Mouse (Mus musculus): ENCODE results near the gene Tead3. TPM values are rescaled to one million over a fixed set of nuclear protein-coding genes. Genes with fewer than 3 reads are reported as not detected.

The Tead3 gene
- polyA plus RNA-seq, 1 experiment = 15.7 TPM

DNA sequence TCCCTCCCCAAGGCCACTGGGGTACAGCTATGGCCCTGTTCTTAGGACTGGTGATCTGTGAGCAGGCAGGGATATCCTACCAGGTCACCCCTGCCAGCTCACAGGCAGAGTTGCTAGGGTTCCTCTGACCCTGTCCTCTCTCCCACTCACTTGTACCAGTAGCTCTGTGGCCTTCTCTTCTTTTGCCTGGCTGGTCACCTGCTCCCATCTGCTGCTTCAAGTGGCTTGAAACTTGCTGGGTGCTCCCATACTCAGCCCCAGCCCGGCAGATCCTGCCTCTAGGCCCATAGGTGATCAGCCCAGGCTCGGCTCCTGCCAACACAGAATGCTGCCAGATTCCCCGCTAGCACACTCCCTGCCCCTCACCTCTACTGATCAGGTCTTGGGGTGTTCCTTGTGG lies 49.8 kb downstream of the Tead3 start:
- Histone ChIP-seq H3K27ac (ENCODE audit: insufficient read depth, low read depth, low read length) (no peak overlapping the region), H3K4me3 (ENCODE audit: insufficient read depth, low read depth, low read length) (no peak overlapping the region), H3K4me1 (ENCODE audit: control insufficient read depth, insufficient read depth, low read length) (no peaks in the 10 kb centered on the region), H3K27me3 (replicated peaks; ENCODE audit: control insufficient read depth, insufficient read depth, low read length) (no peaks in the 10 kb centered on the region), H3K36me3 (ENCODE audit: control insufficient read depth, insufficient read depth, low read length) (no peaks in the 10 kb centered on the region)
- no peak for TF ChIP-seq POLR2A (IDR thresholded peaks at IDR 0.05; ENCODE audit: low read depth, low read length)
- 66% methylated on average over 3 of the region's 3 CpGs for WGBS
- no peak for DNase-seq

DNA sequence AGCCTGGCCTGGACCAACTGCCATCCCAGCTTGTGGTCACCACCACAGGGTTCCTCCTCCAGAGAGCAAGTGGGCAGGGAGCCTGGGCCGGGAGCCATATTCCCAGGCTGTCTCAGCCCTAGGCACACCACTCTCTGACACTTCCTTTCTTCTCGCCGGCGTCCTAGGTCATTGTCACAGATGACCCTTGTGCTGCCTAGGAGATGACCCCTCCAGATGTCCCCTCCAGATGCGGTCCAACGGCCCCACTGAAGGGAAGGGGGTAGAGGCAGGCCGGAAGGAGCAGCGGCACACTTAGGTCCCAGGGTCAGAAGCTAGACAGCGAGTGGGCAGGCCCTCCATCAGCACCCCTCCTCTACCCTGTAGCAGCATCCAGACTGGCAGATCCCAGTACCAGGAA lies 50.3 kb downstream of the Tead3 start:
- TF ChIP-seq POLR2A (IDR thresholded peaks at IDR 0.05; ENCODE audit: low read depth, low read length) = no peak
- no peak for TF ChIP-seq CTCF (conservative IDR thresholded peaks at IDR 0.05; ENCODE audit: insufficient read depth, insufficient read length, low read depth, low read length)
- Histone ChIP-seq H3K4me3 (ENCODE audit: insufficient read depth, low read depth, low read length) (no peak overlapping the region), H3K27me3 (replicated peaks; ENCODE audit: control insufficient read depth, insufficient read depth, low read length) (no peaks in the 10 kb centered on the region), H3K4me1 (ENCODE audit: control insufficient read depth, insufficient read depth, low read length) (no peaks in the 10 kb centered on the region), H3K27ac (ENCODE audit: insufficient read depth, low read depth, low read length) (no peak overlapping the region), H3K36me3 (ENCODE audit: control insufficient read depth, insufficient read depth, low read length) (no peaks in the 10 kb centered on the region)
- 53% methylated on average over 9 of the region's 9 CpGs for WGBS
- no peak for DNase-seq

DNA sequence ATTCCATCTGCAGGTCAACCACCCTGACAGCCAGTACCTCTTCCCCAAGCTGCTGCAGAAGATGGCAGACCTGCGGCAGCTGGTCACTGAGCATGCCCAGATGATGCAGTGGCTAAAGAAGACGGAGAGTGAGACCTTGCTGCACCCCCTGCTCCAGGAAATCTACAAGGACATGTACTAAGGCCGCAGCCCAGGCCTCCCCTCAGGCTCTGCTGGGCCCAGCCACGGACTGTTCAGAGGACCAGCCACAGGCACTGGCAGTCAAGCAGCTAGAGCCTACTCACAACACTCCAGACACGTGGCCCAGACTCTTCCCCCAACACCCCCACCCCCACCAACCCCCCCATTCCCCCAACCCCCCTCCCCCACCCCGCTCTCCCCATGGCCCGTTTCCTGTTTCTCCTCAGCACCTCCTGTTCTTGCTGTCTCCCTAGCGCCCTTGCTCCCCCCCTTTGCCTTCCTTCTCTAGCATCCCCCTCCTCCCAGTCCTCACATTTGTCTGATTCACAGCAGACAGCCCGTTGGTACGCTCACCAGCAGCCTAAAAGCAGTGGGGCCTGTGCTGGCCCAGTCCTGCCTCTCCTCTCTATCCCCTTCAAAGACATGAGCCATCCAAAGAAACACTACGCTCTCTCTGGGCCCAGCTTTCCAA lies 50.8 kb downstream of the Tead3 start:
- WGBS = 56% methylated on average over 11 of the region's 11 CpGs
- no peak overlapping the region for H3K27ac ChIP-seq (ENCODE audit: insufficient read depth, low read depth, low read length)
- no peak for DNase-seq
- no peaks in the 10 kb centered on the region for H3K27me3 ChIP-seq (replicated peaks; ENCODE audit: control insufficient read depth, insufficient read depth, low read length)
- H3K36me3 ChIP-seq (ENCODE audit: control insufficient read depth, insufficient read depth, low read length) = no peaks in the 10 kb centered on the region
- TF ChIP-seq CTCF (conservative IDR thresholded peaks at IDR 0.05; ENCODE audit: insufficient read depth, insufficient read length, low read depth, low read length) (no peak), POLR2A (IDR thresholded peaks at IDR 0.05; ENCODE audit: low read depth, low read length) (no peak)
- no peaks in the 10 kb centered on the region for H3K4me1 ChIP-seq (ENCODE audit: control insufficient read depth, insufficient read depth, low read length)
- no peak overlapping the region for H3K4me3 ChIP-seq (ENCODE audit: insufficient read depth, low read depth, low read length)

DNA sequence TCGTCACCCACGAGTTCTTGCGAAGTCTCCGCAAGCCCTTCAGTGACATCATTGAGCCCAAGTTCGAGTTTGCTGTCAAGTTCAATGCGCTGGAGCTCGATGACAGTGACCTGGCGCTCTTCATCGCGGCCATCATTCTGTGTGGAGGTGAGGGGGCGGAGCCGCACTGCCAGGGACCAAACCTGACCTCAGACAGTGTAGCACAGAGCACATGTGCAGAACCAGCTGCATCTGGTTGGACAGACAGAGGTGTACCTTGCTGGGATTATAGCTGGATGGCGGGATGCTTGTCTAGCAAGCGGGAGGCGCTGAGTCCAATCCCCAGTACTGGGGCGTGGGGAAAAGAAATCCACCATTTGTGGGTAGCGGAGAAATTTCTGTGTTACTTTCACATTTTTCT lies 51.7 kb downstream of the Tead3 start:
- TF ChIP-seq CTCF (conservative IDR thresholded peaks at IDR 0.05; ENCODE audit: insufficient read depth, insufficient read length, low read depth, low read length) (no peak), POLR2A (IDR thresholded peaks at IDR 0.05; ENCODE audit: low read depth, low read length) (no peak)
- WGBS = 94% methylated on average over 17 of the region's 17 CpGs
- Histone ChIP-seq H3K27me3 (replicated peaks; ENCODE audit: control insufficient read depth, insufficient read depth, low read length) (no peaks in the 10 kb centered on the region), H3K27ac (ENCODE audit: insufficient read depth, low read depth, low read length) (no peak overlapping the region), H3K36me3 (ENCODE audit: control insufficient read depth, insufficient read depth, low read length) (no peaks in the 10 kb centered on the region), H3K4me1 (ENCODE audit: control insufficient read depth, insufficient read depth, low read length) (no peaks in the 10 kb centered on the region), H3K4me3 (ENCODE audit: insufficient read depth, low read depth, low read length) (no peak overlapping the region)
- DNase-seq = no peak

DNA sequence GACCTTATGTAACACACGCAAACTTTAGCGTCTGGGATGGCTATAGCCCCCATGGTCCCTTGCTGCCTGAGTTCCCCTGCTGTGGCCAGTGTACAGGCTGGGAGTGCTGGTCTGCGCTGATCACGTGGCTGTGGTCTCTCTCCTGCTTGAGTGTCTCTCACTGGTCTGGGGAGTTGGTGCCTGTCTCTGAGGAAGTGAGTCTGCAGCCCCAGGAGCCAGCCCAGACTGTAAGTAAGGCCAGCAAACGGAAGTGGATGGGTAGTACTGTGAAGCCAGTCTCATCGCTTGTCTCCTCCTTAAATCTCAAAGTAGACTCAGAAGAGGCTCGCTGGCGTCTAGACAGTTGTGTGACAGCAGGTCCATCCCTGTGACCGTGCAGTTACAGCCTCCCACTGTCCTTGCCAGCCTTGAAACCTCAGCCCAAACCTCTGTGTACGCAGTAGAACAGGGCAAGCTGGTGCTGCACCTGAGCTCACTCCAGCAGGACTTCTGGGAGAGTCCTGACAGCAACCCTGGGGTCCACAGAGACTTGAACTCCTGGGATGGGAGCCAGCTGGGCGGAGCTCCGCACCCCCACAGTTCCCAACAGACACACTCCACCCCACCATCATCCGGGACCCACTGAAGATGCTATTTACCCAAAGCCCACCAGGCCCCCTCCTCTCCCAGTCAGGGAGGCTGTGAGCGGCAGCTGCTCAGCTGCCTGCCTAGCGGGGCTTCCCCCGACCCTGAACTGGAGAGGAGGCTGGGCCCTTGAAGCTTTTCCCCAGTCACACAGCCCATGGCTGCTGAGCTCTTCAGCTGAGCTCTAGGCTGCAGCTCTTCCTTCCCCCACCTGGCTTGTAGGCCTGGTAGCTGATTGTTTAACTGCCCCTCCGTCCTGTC lies 55.9 kb downstream of the Tead3 start:
- H3K27ac ChIP-seq (ENCODE audit: insufficient read depth, low read depth, low read length) = no peak overlapping the region
- DNase-seq = no peak
- 79% methylated on average over 17 of the region's 17 CpGs for WGBS

DNA sequence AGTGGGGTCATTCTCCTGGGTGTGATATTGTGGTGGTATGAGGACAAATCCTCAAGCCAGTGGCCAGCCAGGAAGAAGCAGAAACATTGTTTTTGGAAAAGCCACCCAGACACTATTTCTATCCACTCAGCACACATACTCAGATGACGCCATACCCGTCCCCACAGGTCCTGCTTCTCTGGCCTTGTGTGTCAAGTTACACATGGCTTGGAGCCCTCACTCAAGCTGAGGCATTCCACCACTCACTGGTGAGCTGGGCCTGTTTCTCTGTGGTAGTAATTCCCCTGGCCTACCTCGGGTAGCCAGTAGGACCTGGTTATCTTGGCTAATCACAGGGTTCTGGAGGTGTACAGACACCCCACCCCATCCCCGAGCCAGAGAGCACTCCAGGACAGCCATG lies 56.9 kb downstream of the Tead3 start:
- no peak for DNase-seq
- Histone ChIP-seq H3K36me3 (ENCODE audit: control insufficient read depth, insufficient read depth, low read length) (no peaks in the 10 kb centered on the region), H3K27me3 (replicated peaks; ENCODE audit: control insufficient read depth, insufficient read depth, low read length) (no peaks in the 10 kb centered on the region), H3K4me3 (ENCODE audit: insufficient read depth, low read depth, low read length) (no peak overlapping the region), H3K27ac (ENCODE audit: insufficient read depth, low read depth, low read length) (no peak overlapping the region), H3K4me1 (ENCODE audit: control insufficient read depth, insufficient read depth, low read length) (peaks cover 6% of the 10 kb centered on the region; the same call in 1 of the 2 replicates)
- no peak for TF ChIP-seq POLR2A (IDR thresholded peaks at IDR 0.05; ENCODE audit: low read depth, low read length)
- no peak for TF ChIP-seq CTCF (conservative IDR thresholded peaks at IDR 0.05; ENCODE audit: insufficient read depth, insufficient read length, low read depth, low read length)
- WGBS = 79% methylated on average over 4 of the region's 4 CpGs

More for the DNA sequence above, 55.9 kb downstream of the Tead3 start:
- no peak for TF ChIP-seq POLR2A (IDR thresholded peaks at IDR 0.05; ENCODE audit: low read depth, low read length)
- no peak for TF ChIP-seq CTCF (conservative IDR thresholded peaks at IDR 0.05; ENCODE audit: insufficient read depth, insufficient read length, low read depth, low read length)
- Histone ChIP-seq H3K27me3 (replicated peaks; ENCODE audit: control insufficient read depth, insufficient read depth, low read length) (no peaks in the 10 kb centered on the region), H3K4me1 (ENCODE audit: control insufficient read depth, insufficient read depth, low read length) (peaks cover 6% of the 10 kb centered on the region; the same call in 1 of the 2 replicates), H3K4me3 (ENCODE audit: insufficient read depth, low read depth, low read length) (no peak overlapping the region), H3K36me3 (ENCODE audit: control insufficient read depth, insufficient read depth, low read length) (no peaks in the 10 kb centered on the region)

DNA sequence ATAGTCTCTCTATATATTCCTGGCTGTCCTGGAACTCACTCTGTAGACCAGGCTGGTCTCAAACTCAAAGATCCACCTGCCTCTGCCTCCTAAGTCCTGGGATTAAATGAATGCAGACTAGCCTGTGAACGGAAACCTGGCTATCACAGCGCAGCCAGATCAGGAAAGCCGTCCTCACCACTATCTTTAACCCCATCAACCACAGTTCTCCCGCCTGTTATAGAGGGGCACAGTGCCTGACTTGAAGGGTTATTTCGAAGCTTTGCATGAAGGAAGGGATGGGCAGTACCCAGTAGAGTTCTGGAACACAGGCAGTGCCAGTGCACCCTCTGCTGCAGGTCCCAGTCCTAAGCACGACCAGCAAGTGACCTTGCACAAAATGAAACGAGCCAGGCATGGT lies 59.3 kb downstream of the Tead3 start:
- DNase-seq = no peak
- H3K27ac ChIP-seq (ENCODE audit: insufficient read depth, low read depth, low read length) = no peak overlapping the region
- TF ChIP-seq CTCF (conservative IDR thresholded peaks at IDR 0.05; ENCODE audit: insufficient read depth, insufficient read length, low read depth, low read length) (no peak), POLR2A (IDR thresholded peaks at IDR 0.05; ENCODE audit: low read depth, low read length) (no peak)
- no peaks in the 10 kb centered on the region for H3K27me3 ChIP-seq (replicated peaks; ENCODE audit: control insufficient read depth, insufficient read depth, low read length)
- peaks cover 25% of the 10 kb centered on the region for H3K4me1 ChIP-seq (ENCODE audit: control insufficient read depth, insufficient read depth, low read length)
- WGBS = 85% methylated on average over 7 of the region's 7 CpGs
- H3K4me3 ChIP-seq (ENCODE audit: insufficient read depth, low read depth, low read length) = no peak overlapping the region
- H3K36me3 ChIP-seq (ENCODE audit: control insufficient read depth, insufficient read depth, low read length) = no peaks in the 10 kb centered on the region
